Mouse (Mus musculus) MEL (cell line): ENCODE results near the gene Exosc8. TPM values are rescaled to one million over a fixed set of nuclear protein-coding genes. Genes with fewer than 3 reads are reported as not detected.
A peak's percentile ranks its signal among the peaks of the same experiment; 100 is the strongest.

Experiments
- DNase-seq: peaks from one replicate; pipeline ENCODE4 v3.0.0; 2011; ENCODE audit warnings: low read depth, low spot score
- H3K27ac ChIP-seq: 2 replicates; pipeline ENCODE4 v1.5.1; 2012; ENCODE audit warnings: low read depth, mild to moderate bottlenecking, control low read depth, low read length, moderate library complexity; ENCODE audit not compliant: control insufficient read depth
- H3K27me3 ChIP-seq, 2 experiments: fragments of 150-350 bp in 1 of 2; sonication (generic) in 1 of 2; 2 replicates each; pipeline ENCODE4 v1.6.1; 2012; ENCODE audit warnings: low read length in 2 of 2, mild to moderate bottlenecking in 2 of 2, improper control_type of control experiment in 1 of 2, moderate library complexity in 1 of 2; ENCODE audit not compliant: insufficient read depth in 2 of 2, control insufficient read depth in 1 of 2
- H3K36me3 ChIP-seq, 2 experiments: 2 replicates each; pipeline ENCODE4 v1.6.1; 2012 to 2014; ENCODE audit warnings: low read length in 2 of 2, improper control_type of control experiment in 1 of 2, inconsistent platforms in 1 of 2, mild to moderate bottlenecking in 1 of 2; ENCODE audit not compliant: insufficient read depth in 2 of 2, control insufficient read depth in 1 of 2
- H3K4me1 ChIP-seq, 2 experiments: fragments of 150-350 bp in 1 of 2; sonication (generic) in 1 of 2; 2 replicates each; pipeline ENCODE4 v1.6.1; 2012; ENCODE audit warnings: low read length in 2 of 2, improper control_type of control experiment in 1 of 2, mild to moderate bottlenecking in 1 of 2; ENCODE audit not compliant: insufficient read depth in 2 of 2, control insufficient read depth in 1 of 2
- H3K4me3 ChIP-seq, 2 experiments: fragments of 150-350 bp in 1 of 2; sonication (generic) in 1 of 2; 2 replicates each; pipeline ENCODE4 v1.5.1; 2012; ENCODE audit warnings: low read depth in 2 of 2, low read length in 2 of 2, mild to moderate bottlenecking in 2 of 2, moderate library complexity in 2 of 2, control low read depth in 1 of 2, improper control_type of control experiment in 1 of 2; ENCODE audit not compliant: control insufficient read depth in 1 of 2, insufficient read depth in 1 of 2
- H3K79me2 ChIP-seq: 2 replicates; pipeline ENCODE4 v1.6.1; 2012; ENCODE audit warnings: mild to moderate bottlenecking, low read length, moderate library complexity; ENCODE audit not compliant: control insufficient read depth, poor library complexity, insufficient read depth
- H3K9ac ChIP-seq: 2 replicates; pipeline ENCODE4 v1.6.1; 2012; ENCODE audit warnings: low read depth, mild to moderate bottlenecking, control low read depth, low read length, moderate library complexity; ENCODE audit not compliant: control insufficient read depth, poor library complexity, severe bottlenecking
- H3K9me3 ChIP-seq: fragments of 150-350 bp; sonication (generic); replicated peaks from 2 replicates; pipeline ENCODE4 v1.6.1; 2012; ENCODE audit warnings: mild to moderate bottlenecking, low read length, improper control_type of control experiment, moderate library complexity; ENCODE audit not compliant: insufficient read depth
- CHD1 ChIP-seq: IDR thresholded peaks from 2 replicates; pipeline ENCODE4 v1.6.1; 2012; ENCODE audit warnings: low read depth, mild to moderate bottlenecking, inconsistent platforms, low read length, improper control_type of control experiment
- ELF1 ChIP-seq: IDR thresholded peaks from 2 replicates; pipeline ENCODE4 v1.6.1; 2014; ENCODE audit warnings: low read depth, mild to moderate bottlenecking, inconsistent platforms, low read length, improper control_type of control experiment, moderate library complexity
- EP300 ChIP-seq, 2 experiments: IDR thresholded peaks; 2 replicates each; pipeline ENCODE4 v1.6.1; 2011; ENCODE audit warnings: improper control_type of control experiment in 2 of 2, low read length in 2 of 2, low read depth in 1 of 2, mild to moderate bottlenecking in 1 of 2
- ETS1 ChIP-seq: IDR thresholded peaks from 2 replicates; pipeline ENCODE4 v1.6.1; 2012; ENCODE audit warnings: low read depth, mild to moderate bottlenecking, inconsistent platforms, low read length, improper control_type of control experiment, moderate library complexity
- GABPA ChIP-seq: IDR thresholded peaks from 2 replicates; pipeline ENCODE4 v1.6.1; 2012; ENCODE audit warnings: low read depth, mild to moderate bottlenecking, inconsistent platforms, low read length, improper control_type of control experiment, moderate library complexity
- GATA1 ChIP-seq: IDR thresholded peaks from 2 replicates; pipeline ENCODE4 v1.6.1; 2011; ENCODE audit warnings: low read depth, low read length, improper control_type of control experiment
- HCFC1 ChIP-seq: IDR thresholded peaks from 2 replicates; pipeline ENCODE4 v1.6.1; 2012; ENCODE audit warnings: low read depth, mild to moderate bottlenecking, inconsistent platforms, low read length, improper control_type of control experiment, moderate library complexity
- KAT2A ChIP-seq: conservative IDR thresholded peaks from 2 replicates; pipeline ENCODE4 v1.6.1; 2012; ENCODE audit warnings: low read depth, low read length, improper control_type of control experiment, inconsistent platforms
- MAFK ChIP-seq: IDR thresholded peaks from 2 replicates; pipeline ENCODE4 v1.6.1; 2011; ENCODE audit warnings: low read depth, mild to moderate bottlenecking, low read length, improper control_type of control experiment, borderline replicate concordance
- MEF2A ChIP-seq: IDR thresholded peaks from 2 replicates; pipeline ENCODE4 v1.6.1; 2014; ENCODE audit warnings: low read depth, mild to moderate bottlenecking, inconsistent platforms, low read length, improper control_type of control experiment; ENCODE audit not compliant: poor library complexity, insufficient replicate concordance, severe bottlenecking; ENCODE audit errors: extremely low read depth
- MXI1 ChIP-seq: IDR thresholded peaks from 2 replicates; pipeline ENCODE4 v1.6.1; 2011; ENCODE audit warnings: mild to moderate bottlenecking, low read depth, low read length, improper control_type of control experiment
- MYB ChIP-seq: IDR thresholded peaks from 2 replicates; pipeline ENCODE4 v1.6.1; 2011; ENCODE audit warnings: mild to moderate bottlenecking, low read depth, low read length, improper control_type of control experiment
- RAD21 ChIP-seq: IDR thresholded peaks from 2 replicates; pipeline ENCODE4 v1.6.1; 2011; ENCODE audit warnings: mild to moderate bottlenecking, low read depth, low read length, improper control_type of control experiment
- RCOR1 ChIP-seq: IDR thresholded peaks from 2 replicates; pipeline ENCODE4 v1.6.1; 2012; ENCODE audit warnings: low read depth, mild to moderate bottlenecking, inconsistent platforms, low read length, improper control_type of control experiment
- SIN3A ChIP-seq: IDR thresholded peaks from 2 replicates; pipeline ENCODE4 v1.6.1; 2012; ENCODE audit warnings: low read length, improper control_type of control experiment, inconsistent platforms
- TCF12 ChIP-seq: IDR thresholded peaks from 2 replicates; pipeline ENCODE4 v1.6.1; 2014; ENCODE audit warnings: low read depth, mild to moderate bottlenecking, inconsistent platforms, low read length, improper control_type of control experiment, moderate library complexity
- USF2 ChIP-seq, 2 experiments: IDR thresholded peaks; 2 replicates each; pipeline ENCODE4 v1.6.1; 2011 to 2012; ENCODE audit warnings: improper control_type of control experiment in 2 of 2, low read length in 2 of 2, borderline replicate concordance in 1 of 2, inconsistent platforms in 1 of 2, low read depth in 1 of 2, mild to moderate bottlenecking in 1 of 2; ENCODE audit not compliant: insufficient read depth in 1 of 2
- polyA plus RNA-seq, 2 experiments: library from polyadenylated mRNA; stranded (reverse) in 1 of 2; unstranded in 1 of 2; fragments of >175 nt in 1 of 2; fragments of >200 nt in 1 of 2; gene quantifications; 2 replicates each; pipeline versions ENCODE4 v1.2.1 to v1.2.4; 2012; ENCODE audit warnings: low replicate concordance in 2 of 2, low read depth in 1 of 2; ENCODE audit not compliant: insufficient read length in 2 of 2, insufficient read depth in 1 of 2, missing spikeins in 1 of 2
- total RNA-seq: library from RNA; depleted of rRNA; stranded (reverse); fragments of 300-350 nt; gene quantifications from 2 replicates; pipeline ENCODE4 v1.2.3, GENCODE M21; 2012

The Exosc8 gene
- total and polyA plus RNA-seq, 3 experiments, result 231 to 361 TPM; not detected in 1

GRCm38 (mm10) chr3:54735247-54736046, at the start of gene Exosc8, which contains the start of gene Alg5 (continued):
- TF ChIP-seq USF2 (IDR thresholded peaks at IDR 0.05; ENCODE audit: borderline replicate concordance in 1 of 2, insufficient read depth in 1 of 2, low read depth in 1 of 2, low read length in 2 of 2) (no peak), RAD21 (peak; percentile 14), GABPA (no peak), MEF2A (no peak)

DNA sequence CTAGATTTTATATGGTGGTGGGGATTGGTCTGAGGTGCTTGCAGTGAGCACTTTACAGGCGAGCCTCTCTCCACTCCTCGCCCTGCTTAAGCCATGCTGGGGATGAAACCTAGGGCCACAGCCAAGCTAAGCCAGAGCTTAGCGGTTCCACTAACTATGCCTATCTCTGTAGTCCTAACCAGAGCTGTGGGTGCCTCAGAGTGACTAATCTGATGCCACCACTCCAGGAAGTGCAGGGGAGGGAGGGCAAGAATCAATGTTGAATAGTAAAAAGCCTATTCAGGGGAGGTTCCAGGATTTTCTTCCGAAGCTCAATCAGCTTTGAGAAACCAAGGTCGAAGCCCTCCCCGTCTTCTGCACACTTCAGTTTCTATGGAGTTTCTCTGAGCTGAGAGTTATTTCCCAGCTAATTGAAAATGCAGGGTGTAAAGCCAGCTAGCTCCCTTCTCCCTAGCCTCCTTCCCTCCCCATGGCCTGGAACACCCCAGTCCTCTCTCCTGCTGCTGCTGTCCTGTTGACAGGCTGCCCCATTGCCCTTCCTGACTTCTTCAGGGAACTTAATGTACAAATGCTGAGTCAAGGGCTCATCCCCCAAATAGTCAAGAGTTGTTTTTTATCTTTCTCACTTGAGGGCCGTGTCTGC, 40.9 kb upstream of the Exosc8 start:
- H3K9ac ChIP-seq, result 0 out of 2 replicates have a peak overlapping the region, but pooled peaks have one; percentile 5
- peak overlapping the region in 1 of 2 experiments; percentile 17; a peak in 1 of 4 replicates for H3K4me3 ChIP-seq
- H3K79me2 ChIP-seq, result no peaks in the 10 kb centered on the region
- H3K4me1 ChIP-seq, result peaks cover 0 to 9% of the 10 kb centered on the region in 2 experiments; a peak in 3 of 4 replicates
- H3K36me3 ChIP-seq, result peaks cover 0 to 9% of the 10 kb centered on the region in 2 experiments; a peak in 2 of 4 replicates
- no peaks in the 10 kb centered on the region for H3K9me3 ChIP-seq
- no peaks in the 10 kb centered on the region for H3K27me3 ChIP-seq
- DNase-seq, result peak; percentile 69
- no peak overlapping the region; the same call in 1 of the 2 replicates for H3K27ac ChIP-seq
- peak; percentile 62; the same call in 1 of the 2 replicates for TF ChIP-seq GATA1
- TF ChIP-seq SIN3A, result 0 out of 2 replicates have a peak, but pooled peaks have one; percentile 13
- TF ChIP-seq RCOR1, result peak; percentile 84
- 0 out of 2 replicates have a peak, but pooled peaks have one; percentile 26 for TF ChIP-seq MYB
- 0 out of 2 replicates have a peak, but pooled peaks have one; percentile 18 for TF ChIP-seq ETS1
- TF ChIP-seq HCFC1, result no peak
- no peak for TF ChIP-seq KAT2A
- TF ChIP-seq EP300 (IDR thresholded peaks at IDR 0.05; ENCODE audit: low read depth in 1 of 2, low read length in 2 of 2), result peak; percentile 55 to 61; a peak in 3 of 4 replicates
- TF ChIP-seq ELF1, result peak; percentile 77
- no peak for TF ChIP-seq MXI1
- no peak for TF ChIP-seq CHD1
- TF ChIP-seq MAFK, result no peak
- TF ChIP-seq TCF12, result peak; percentile 51; the same call in 1 of the 2 replicates
